Mouse (Mus musculus) left cerebral cortex, adult 8-10 months (tissue): Measurements from ENCODE around the gene Celf2. TPM values are rescaled to one million over a fixed set of nuclear protein-coding genes. Genes with fewer than 3 reads are reported as not detected.
"Not testable (repeated sequence)": the region's sequence is repeated elsewhere in the genome, so short reads cannot be mapped to it uniquely, and the experiment has no call there.

ENCODE experiments used
- DNase-seq, 2 experiments: peaks; one replicate each; pipeline ENCODE4 v3.0.0; 2022; ENCODE audit warnings: low spot score in 2 of 2
- total RNA-seq, 4 experiments: library from RNA; stranded (reverse); gene quantifications; 2 replicates each; pipeline ENCODE4 v1.2.4; 2022

Celf2 gene
- total RNA-seq, 4 experiments from 2014 or later = 386 to 451 (median 404) TPM

DNA sequence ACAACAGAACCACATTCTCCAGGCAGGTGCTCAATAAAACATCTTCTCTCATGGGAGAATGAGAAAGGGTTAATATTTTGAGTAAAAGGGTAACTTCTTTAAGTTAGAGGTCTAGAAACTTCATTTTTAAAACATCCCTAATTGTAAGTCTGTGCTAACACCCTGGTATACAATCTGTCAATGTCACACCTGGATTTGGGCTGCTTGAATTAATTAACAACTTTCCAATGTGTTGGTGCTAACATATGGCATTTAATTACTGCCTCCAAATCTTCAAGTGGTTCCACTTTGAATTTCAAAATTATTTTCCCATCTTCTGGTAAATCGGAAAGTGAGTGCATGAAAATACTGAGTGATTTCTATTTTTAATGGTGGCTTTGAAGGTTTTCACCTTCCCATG, 890.9 kb downstream of the Celf2 start:
- no peak for DNase-seq

DNA sequence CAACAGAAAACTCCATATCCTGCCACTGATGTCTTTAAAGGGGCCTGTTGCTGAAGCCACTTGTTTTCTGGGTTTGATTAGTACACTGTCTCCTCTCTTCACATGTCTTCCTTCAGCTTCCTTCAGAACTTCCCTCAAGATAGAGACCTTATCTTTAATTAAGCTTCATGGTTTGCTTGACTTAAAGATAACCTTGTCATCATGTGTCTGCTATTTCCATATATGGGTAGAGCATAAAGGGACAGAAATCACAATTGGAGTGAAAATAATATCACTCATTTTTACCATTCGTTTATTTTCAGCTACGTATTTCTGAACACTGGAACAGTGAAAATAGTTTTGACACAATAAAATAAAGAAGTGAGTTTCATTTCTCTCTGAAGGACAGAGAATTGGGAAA, 905.0 kb downstream of the Celf2 start:
- no peak for DNase-seq

DNA sequence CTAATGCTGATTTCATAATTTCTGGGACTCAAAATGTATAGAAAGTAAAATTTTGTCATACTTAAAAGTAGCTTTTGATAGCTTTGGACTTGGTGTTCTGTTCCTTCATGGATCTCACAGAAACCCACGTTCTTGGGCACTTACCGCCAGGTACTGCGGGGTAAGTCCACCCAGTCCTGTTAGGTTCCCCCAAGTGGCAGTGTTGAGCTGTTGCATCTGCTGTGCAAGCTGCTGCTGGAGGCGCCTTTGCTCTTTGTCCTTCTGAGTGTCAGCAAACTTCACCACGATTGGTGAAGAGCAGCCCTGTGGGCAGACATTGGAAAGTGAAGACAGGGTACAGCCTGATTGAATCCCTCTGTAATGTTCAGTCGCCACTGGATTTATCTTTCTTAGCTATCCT, 905.5 kb downstream of the Celf2 start:
- no peak for DNase-seq

DNA sequence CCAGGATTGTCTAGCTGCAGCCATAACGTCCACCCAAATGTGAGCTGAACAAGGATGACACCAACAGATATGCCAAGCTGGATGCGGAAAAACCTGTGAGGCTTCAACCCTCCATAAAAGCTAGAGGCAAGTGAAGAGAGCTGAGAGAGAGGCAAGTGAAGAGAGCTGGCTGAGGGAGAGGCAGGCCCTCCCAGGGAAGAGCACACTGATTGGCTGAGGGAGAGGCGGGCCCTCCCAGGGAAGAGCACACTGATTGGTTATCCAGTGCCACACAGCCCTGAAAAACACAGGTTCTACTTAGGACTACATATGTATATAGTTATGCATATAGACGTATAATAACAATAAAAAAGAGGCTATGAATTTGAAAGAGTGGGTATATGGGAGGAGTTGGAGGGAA, 907.2 kb downstream of the Celf2 start:
- no peak for DNase-seq

DNA sequence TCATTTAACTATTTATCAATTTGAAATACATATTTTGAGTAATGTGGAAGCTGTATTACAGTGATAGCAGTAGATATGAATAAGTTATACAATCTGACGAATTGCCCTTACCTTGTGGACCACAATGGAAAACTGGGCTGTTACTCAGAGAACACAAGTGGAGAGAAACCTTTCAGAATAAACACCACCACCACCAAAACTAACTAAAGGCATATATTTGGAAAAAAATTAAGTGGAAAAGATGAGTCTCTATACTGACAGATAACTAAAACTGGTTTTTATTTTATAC, 910.5 kb downstream of the Celf2 start:
- no peak for DNase-seq

DNA sequence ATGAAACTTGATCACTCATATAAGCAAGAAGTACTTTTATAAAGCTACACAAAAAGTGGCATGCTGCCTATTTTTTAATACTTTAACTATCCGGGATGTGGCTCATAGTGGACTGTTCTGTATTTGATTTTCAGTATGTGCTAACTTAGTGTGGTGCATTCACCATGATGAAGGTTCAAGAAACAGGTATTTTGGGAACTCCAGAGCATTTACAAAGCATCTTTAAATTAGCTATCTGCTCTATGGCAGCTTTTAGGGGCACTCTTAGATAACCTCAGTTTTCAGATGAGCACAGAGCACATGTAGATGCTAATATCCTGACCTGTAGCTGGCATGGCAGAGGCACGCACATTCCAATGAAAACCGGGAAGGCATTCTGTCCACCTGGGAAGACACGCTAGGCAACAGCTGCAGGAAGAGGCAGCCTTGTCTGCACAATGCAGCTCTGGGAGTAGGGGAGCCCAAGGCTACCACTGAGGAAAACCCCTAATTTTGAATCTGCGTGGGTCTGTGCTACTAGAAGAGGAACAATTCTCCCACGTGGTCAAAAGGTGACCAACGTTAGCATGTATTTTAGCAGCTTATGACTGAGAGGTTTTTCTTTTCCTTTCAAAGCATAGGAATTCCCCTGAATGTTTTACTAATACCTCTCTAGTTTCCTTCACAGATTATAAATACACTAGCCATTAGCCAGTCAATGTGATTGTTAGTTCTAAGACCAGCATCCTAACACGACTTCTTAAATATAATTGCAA, 911.1 kb downstream of the Celf2 start:
- DNase-seq = no peak

DNA sequence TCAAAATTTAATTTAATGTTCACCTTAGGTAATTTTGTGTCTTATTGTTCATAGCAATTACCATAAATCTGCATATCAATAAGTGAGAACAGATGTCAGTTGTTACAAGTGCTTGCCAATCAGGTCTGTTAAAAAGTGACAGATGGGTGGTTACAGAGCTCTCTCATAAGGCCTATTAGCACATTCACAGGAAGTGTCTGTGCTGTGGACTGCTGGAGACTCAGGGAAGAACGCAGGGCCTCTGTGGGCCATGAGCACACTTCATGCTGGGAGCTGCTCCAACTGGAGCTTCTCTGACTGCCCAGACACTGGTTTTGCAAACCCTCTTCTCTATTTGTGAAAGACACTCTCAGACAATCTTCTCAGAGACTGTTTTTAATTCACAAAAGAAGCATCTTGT, 914.6 kb downstream of the Celf2 start:
- no peak for DNase-seq

DNA sequence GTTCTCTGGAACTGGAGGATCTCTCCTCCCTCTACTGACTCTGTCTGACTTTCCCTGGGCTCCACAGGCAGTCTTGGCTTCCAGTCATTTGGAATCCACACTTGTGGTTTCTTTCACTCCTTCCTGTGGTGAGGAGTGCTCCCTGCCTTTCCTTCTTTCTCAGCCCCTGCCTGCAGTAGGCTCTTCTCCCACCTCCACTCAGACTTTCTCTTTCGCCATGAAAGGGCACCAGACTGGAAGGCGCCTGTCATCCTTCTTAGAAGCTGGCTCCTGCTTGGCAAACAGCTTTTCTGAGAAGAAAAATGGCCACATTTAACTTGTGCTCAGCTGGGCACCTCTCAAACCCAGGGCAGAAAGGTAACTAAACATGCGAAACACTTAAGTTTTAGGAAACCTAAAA, 915.2 kb downstream of the Celf2 start:
- DNase-seq = no peak

DNA sequence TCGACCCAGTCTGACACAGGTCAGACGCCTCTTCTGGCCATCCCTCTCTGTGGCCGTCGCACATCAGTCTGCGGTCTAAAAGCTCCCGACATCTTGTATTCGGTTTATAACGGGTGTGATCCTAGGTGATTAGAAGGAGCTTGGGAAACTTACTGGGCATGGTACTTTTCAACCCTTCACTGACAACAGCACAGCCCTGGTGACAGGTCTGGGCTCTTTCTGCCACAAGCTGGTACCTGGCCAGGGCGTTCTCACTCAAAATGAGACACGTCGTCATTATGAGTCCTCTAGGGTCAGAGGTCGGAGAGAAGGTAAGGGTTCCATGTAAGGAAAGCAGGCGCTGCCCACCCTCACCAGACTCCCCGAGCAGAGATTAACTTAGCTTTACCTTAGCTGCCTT, 915.6 kb downstream of the Celf2 start:
- no peak for DNase-seq

DNA sequence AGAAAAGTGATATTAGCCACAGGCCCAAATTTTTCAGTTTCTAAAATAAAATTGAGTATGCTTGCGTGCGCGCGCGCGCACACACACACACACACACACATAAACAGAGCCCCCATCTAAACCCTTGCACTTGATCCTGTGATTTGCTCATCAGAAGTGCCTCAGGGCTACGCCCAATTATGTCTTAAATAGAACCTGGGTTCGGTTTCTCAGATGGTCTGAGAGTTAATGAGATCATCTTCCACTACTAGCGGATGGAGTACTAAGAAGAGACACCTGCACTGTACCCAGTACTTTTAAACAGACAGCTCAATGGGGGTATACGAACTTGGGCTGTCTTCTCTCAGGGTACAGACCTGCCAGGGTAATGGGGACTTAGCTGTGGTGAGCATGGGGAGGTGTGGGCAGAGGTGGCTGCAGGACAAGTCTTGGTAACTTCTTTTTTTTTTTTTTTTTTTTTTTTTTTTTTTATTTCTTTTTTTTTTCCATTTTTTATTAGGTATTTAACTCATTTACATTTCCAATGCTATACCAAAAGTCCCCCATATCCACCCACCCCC, 923.2 kb downstream of the Celf2 start:
- DNase-seq = no peak

DNA sequence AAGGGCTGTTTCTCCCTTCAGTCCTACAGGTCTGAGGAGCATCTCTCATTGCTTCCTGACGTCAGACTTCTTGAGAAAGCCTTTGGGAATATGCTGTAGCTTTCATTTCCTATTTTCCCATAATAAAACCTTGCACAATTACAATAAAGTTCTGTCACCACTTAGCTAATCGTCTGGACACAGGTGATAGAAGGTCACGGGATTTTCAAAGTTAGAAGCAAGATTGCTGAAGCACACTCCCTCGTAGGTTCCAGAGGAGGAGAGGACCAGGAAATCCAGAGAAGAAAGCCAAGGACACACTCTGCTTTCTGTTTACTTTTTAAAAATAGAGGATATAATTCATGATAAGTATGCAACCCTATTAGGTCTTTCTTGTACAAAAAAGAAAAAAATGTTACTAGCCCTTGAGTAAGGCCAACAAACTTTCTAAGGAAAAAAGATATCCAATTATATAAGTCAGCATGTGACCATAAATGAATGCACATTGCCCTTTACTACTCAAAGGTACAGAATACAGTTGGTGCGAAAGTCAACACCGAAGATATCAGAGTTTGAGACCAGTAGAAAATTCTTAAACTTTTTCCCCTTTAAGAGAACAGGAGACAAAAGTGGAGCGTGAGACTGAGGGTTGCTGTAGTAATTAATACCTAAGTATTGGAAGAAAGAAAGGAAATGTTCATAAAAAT, 924.2 kb downstream of the Celf2 start:
- no peak for DNase-seq

DNA sequence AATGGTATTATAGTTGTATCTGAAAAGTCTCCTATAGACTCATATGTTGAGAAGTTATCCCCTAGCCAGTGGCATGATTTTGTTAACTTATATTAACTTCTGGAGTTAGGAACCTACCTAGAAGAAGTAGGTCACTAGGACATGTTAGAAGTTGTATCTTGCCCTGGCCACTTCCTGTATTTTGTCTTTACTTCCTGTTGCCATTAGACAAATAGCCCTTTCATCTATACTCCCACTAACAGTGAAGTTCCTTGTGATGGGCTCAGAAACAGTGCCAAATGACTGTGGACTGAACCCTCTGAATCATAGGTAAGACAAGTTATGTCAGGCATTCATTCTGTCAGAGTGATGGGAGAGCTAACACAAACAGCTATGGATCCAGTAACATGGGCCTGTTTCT, 926.7 kb downstream of the Celf2 start:
- DNase-seq = no peak

DNA sequence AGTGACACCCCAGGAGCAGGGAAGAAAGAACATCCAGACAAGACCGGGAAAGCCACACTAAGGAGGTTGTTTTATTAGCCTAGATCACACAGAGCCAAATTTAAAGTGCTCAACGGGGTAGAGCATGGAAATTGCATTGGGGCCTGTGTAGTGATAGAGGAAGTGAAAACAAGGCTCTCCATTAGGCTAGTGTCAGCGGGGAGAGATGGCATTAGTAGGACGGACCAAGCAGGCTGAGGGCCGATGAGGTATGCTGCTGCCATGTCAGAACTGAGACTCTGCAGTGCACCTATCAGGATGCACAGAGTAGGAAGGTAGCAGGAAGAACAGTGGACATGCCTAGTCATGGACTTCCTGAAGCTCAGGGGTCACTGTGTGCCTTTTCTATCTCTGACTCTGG, 929.3 kb downstream of the Celf2 start:
- no peak for DNase-seq

DNA sequence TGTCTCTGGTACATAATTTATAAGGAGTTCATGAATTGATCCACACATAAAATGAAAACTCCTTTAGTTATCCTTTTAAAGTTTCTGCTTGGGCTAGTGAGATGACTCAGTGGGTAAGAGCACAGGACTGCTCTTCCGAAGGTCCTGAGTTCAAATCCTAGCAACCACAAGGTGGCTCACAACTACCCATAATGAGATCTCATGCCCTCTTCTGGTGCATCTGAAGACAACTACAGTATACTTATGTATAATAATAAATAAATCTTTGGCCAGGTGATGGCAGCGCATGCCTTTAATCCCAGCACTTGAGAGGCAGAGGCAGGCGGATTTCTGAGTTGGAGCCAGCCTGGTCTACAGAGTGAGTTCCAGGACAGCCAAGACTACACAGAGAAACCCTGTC, 934.0 kb downstream of the Celf2 start:
- DNase-seq = not testable (repeated sequence)

DNA sequence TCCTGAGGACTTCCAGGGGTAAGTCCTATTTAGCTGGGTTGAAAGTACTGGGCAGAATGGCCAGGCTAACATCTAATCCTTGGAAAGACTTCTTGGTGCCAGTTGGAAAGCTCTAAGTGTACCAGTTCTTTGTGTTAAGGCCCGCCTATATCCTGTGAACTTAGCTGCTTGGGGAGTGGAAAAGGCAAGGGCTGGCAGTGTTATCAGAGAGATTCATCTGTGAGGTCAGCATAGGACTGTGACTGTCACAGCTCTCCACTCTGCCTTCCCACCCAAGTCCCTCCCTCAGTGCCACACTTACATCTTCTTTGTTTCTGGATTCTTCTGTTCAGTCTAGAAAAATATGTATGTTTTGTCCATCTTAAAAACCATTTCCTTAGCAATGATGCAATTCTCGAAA, 935.7 kb downstream of the Celf2 start:
- no peak for DNase-seq

DNA sequence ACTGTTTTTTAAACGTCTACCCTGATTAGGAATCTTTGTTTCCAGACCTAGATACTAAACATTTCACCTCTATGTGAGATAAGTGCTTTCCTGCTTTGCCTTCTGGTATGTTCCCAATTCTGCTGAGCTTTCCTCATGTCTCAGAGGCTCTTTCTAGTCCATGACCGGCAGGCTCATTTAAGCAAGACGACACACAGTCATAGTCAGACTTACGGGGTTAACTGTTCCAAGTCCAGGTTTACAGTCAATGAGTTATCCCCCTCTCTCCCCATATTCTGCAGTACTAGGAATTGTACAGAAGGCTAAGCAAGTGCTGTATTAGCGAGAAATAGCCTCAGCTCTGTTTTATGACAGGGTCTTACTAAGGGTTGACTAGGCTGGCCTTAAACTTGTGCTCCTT, 936.4 kb downstream of the Celf2 start:
- no peak for DNase-seq

DNA sequence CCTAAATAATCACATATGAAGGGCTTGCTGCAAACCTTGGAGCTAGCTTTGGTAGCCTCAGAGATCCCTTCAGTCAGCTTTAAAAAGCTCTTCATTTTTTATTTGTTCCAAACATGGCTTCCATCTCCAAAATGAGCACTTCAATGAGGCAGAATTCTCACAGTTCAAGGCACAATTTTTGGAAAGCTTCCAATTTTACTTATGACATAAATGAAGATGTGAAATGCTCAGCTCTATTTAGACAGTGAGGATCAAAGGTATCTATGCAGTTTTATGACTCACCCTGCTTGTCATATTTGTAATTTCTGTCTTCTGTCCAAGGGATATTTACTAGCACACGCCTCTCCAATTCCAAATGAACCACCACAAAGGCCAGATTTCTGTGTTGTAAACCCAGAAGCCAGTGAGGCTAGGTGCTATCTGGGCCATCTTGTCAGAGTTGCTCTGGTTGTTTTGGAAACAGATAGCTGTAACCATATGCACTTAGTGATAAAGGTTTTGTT, 940.3 kb downstream of the Celf2 start:
- no peak for DNase-seq

DNA sequence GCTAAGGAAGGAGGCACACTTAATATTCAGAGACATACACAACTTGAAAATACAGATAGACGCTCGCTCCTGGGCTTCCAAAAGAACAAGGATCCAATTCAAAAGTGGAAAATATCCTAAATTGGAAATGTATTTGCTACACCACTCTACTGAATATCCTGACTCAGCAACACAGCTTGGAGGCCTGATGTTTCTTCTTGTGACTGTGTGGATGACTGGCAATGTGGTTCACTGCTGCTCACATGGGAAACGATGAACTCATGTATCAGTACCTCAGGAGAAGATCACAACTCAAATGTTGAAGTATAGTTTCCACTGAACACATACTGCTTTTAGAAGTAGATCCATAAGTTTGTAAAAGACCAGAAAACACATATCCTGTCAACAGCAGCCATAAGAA, 944.2 kb downstream of the Celf2 start:
- no peak for DNase-seq

DNA sequence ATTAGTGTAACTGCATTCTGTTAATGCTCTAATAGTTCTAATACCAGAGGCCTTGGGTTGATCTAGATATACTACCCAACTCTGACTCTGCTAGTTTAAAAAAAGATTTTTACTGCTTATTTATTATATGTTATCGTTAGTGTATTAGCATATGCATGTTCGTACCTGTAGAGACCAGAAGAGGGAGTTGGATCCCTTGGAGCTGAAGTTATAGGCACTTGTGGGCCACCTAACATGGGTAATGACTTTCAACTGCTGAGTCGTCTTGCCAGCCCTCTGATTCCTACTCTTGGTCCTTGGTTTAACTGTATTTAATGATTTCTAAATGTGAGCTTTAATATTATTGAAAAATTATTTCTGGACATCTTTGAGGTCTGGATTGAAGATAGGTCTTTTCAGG, 948.0 kb downstream of the Celf2 start:
- DNase-seq = no peak

DNA sequence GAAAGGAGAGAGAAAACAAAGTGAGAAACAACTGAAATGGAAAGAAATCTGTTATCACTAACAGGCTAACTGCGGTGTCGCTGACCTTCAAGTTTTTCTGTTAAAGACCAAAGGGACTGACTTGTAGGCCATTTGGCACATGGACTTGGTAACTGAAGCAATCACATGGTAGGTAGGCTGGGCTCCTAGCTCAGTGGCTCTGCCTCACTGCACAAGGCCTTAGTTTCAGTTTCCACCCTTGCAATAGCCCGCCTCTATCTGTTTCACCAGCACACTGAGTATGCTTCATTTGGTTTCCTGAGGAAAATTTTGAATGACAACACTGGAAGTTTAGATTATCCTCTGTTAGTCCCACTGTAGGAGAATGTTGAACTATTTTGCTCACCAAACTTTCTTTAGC, 948.6 kb downstream of the Celf2 start:
- no peak for DNase-seq

DNA sequence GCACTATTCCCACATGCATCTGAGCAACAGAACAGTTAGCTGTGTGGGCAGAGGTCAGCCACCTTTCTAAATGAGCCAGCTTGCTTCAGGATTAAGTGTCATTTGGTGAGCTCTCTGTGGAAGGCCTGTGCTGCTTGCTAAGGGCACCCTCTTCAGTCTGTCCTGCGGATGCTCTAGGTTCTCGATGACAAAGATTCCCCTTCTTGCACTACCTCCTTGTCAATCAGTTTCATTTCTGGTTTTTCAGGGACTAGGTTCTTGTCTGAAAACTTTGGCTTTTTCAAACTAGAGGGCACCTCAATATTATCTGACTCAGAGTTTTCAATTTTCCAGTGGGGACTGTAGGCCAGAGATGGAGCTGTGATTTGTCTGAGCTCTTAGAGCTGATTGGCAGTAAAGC, 949.8 kb downstream of the Celf2 start:
- no peak for DNase-seq

DNA sequence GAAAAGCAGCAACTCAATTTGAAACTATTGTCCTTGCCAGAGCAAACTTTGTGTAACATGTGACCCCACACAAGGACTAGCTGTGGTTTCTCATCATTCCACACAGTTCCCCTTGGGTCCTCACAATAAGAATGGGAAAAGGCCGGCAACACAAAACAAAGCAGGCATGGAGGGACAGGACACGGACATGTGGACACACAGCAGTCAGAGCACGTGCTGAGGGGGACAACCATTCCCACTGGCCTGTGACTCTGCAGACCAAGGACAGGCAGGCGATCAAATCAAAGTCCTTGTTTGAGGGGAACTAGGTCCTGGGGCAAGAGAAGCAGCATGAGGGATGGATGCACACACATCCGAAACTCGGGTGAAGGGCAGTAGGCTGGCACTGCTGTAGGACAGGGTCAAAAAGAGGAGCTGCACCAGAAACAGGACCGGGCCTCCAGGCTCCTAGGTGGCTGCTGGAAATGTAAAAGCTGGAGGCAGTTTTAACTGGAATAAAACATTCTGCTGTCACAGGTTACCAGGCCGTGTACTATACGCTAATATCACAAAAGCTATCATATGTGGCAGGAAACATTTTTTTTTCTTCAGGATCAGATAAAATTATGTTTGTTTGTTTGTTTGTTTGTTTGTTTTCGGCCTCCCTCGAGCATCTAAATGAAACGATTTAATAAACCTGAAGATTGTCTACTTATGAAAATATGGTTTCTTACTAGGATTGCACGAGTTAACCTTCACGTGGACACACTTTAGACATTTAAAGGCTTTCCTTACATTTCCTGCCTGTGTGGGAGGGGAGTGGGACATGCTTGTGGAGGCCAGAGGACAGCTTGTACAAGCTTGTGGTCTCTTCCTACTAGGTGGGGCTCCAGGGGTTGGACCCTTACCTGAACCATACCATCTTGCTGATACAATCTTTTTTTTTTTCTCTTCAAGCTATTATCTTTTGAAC, 950.8 kb downstream of the Celf2 start:
- no peak for DNase-seq
